Mouse (Mus musculus): ENCODE data around the gene Ubtd1. TPM values are rescaled to one million over a fixed set of nuclear protein-coding genes. Genes with fewer than 3 reads are reported as not detected.
"Not testable (repeated sequence)": the region's sequence is repeated elsewhere in the genome, so short reads cannot be mapped to it uniquely, and the experiment has no call there.

Ubtd1 gene
- polyA plus RNA-seq, 1 experiment from 2014 or later, result 3.3 TPM

DNA sequence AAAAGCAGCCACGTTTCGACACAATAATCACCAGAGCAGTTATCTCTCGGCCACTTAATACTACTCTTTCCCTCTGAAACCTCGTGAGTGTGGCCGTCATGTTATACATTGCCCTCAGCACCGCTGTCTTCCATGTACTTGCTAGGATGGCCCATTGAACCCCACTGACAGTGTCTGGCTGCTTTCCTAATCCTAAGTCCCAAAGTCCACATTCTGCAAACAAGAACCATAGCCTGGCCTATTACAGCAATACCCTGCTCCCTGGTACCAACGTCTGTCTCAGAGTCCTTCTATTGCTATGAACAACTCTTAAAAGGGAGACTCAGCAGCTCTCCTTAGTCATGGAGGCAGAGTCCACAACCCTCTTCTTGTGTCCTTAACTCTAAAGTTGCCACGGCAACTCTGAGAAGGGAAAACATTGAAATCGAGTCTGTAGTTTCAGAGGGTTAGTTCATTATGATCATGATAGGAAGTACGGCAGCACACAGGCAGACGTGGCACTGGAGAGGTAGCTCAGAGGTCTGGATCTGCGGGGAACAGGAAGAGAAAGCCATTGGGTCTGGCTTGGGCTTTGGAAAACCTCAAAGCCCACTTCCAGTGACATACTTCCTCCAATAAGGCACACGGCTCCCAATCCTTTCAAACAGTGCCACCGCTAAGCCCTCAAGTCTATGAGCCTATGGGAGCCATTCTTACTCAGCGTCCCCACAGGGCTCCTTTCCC lies 90.5 kb downstream of the Ubtd1 start:
- Histone ChIP-seq H3K4me3 (replicated peaks) (no peak overlapping the region), H3K4me2 (no peak overlapping the region), H3K36me3 (peaks cover 11% of the 10 kb centered on the region), H3K9ac (no peak overlapping the region), H3K27me3 (no peaks in the 10 kb centered on the region), H3K9me3 (replicated peaks) (no peaks in the 10 kb centered on the region), H3K4me1 (replicated peaks) (peaks cover 14% of the 10 kb centered on the region; the same call in 1 of the 2 replicates), H3K27ac (peak overlapping the region; percentile 79)
- peak; percentile 75 for ATAC-seq (ENCODE audit: low read depth)
- 54% methylated on average over 15 of the region's 15 CpGs for WGBS (ENCODE audit: insufficient replicate concordance)
- no peak for DNase-seq

DNA sequence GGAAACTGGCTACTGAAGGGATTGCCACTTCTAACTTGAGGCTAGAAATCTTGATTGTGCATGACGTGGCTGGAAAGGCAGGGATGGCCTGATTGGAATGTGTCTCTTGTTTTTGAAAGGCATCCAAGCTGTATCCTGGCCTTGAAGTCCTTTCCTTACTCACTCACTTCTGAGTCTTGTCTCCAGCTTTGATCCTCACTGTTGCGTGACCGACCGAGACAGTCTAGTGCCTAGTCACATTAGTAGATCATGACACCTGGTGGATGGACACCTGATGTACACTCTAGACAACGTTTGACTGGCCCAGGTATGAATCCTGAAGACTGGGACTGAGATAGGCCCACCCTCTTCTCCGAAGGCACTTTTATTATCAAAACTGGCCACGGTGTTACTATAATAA lies 91.2 kb downstream of the Ubtd1 start:
- peaks cover 14% of the 10 kb centered on the region; the same call in 1 of the 2 replicates for H3K4me1 ChIP-seq (replicated peaks)
- no peaks in the 10 kb centered on the region for H3K9me3 ChIP-seq (replicated peaks)
- 64% methylated on average over 7 of the region's 7 CpGs for WGBS (ENCODE audit: insufficient replicate concordance)
- no peak overlapping the region for H3K4me3 ChIP-seq (replicated peaks)
- ATAC-seq (ENCODE audit: low read depth), result no peak
- H3K27me3 ChIP-seq, result no peaks in the 10 kb centered on the region
- H3K27ac ChIP-seq, result peak overlapping the region; percentile 79
- H3K4me2 ChIP-seq, result no peak overlapping the region
- no peak overlapping the region for H3K9ac ChIP-seq
- peaks cover 11% of the 10 kb centered on the region for H3K36me3 ChIP-seq
- DNase-seq, result no peak

DNA sequence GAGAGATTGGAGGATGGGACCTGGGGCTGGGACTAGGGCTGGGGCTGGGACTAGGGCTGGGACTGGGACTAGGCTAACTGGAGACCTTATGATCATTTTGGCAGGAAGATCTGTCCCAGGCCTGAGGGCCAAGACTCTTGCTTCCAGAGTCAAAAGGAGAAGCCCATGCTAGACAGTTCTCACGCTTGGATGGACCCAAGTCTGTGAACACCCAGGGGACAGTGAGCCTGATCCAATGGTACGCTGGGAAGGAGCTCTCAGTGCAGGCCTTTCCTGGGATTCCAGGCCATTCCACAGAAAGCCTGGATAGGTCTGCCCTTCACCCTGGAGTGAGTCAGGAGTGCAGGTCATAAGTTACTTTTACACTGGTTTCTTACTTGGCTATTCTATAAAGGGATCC lies 93.5 kb downstream of the Ubtd1 start:
- no peak overlapping the region for H3K4me3 ChIP-seq (replicated peaks)
- no peak overlapping the region for H3K27ac ChIP-seq
- H3K4me1 ChIP-seq (replicated peaks), result peaks cover 24% of the 10 kb centered on the region
- H3K27me3 ChIP-seq, result no peaks in the 10 kb centered on the region
- ATAC-seq (ENCODE audit: low read depth) (no peak), DNase-seq (no peak)
- WGBS (ENCODE audit: insufficient replicate concordance), result 70% methylated on average over 2 of the region's 2 CpGs
- H3K36me3 ChIP-seq, result peaks cover 11% of the 10 kb centered on the region
- H3K9me3 ChIP-seq (replicated peaks), result no peaks in the 10 kb centered on the region
- no peak overlapping the region for H3K4me2 ChIP-seq
- no peak overlapping the region for H3K9ac ChIP-seq

DNA sequence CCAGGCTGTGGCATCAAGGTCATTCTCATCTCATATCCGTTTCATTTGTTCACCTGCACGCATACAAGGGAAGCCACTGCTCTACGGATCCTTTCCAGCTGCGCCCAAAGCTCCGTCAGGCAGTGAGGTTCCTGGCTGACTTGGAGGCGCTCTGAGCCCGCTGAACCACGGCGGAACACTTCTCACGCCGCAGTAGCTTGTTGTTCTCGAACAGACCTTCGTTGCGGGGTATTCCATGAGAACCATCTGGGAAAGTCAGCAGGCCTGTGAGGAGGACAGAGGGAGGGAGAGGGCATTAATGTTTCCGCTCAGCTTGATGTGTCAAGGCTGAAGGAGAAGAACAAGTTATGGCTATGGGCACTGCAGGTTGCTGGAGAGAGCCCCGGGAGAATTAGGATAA lies 94.4 kb downstream of the Ubtd1 start:
- DNase-seq, result no peak
- H3K27ac ChIP-seq, result no peak overlapping the region
- no peaks in the 10 kb centered on the region for H3K9me3 ChIP-seq (replicated peaks)
- 78% methylated on average over 16 of the region's 16 CpGs for WGBS (ENCODE audit: insufficient replicate concordance)
- 0 out of 2 replicates have a peak, but pooled peaks cover 5% of the 10 kb centered on the region for H3K36me3 ChIP-seq
- no peak for ATAC-seq (ENCODE audit: low read depth)
- H3K4me1 ChIP-seq (replicated peaks), result peaks cover 29% of the 10 kb centered on the region
- no peak overlapping the region for H3K9ac ChIP-seq
- no peak overlapping the region for H3K4me2 ChIP-seq
- H3K27me3 ChIP-seq, result no peaks in the 10 kb centered on the region
- H3K4me3 ChIP-seq (replicated peaks), result no peak overlapping the region

DNA sequence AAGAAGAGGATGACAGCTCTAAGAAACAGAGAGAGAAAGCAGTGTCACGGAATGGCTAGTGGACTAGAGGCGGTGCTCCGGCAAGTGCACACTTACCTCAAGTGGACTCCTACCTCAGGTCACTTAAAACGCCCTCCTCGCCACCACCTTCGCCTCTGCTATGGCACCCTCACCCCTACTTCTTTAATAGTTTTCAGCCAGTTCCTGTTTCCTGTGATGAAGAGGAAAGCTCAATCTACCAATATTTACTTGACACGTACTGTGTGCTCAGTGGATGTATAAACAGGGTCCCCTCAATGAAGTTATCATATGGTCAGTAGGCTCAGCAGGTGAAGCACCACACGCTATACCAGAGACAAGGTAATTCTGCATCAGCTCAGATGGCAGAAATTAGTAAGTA lies 97.0 kb downstream of the Ubtd1 start:
- Histone ChIP-seq H3K27ac (peak overlapping the region; percentile 21; the same call in 1 of the 2 replicates), H3K27me3 (no peaks in the 10 kb centered on the region), H3K9me3 (replicated peaks) (no peaks in the 10 kb centered on the region), H3K9ac (no peak overlapping the region), H3K4me1 (replicated peaks) (peaks cover 22% of the 10 kb centered on the region), H3K36me3 (0 out of 2 replicates have a peak, but pooled peaks cover 5% of the 10 kb centered on the region), H3K4me2 (no peak overlapping the region), H3K4me3 (replicated peaks) (no peak overlapping the region)
- no peak for ATAC-seq (ENCODE audit: low read depth)
- no peak for DNase-seq
- WGBS (ENCODE audit: insufficient replicate concordance), result 81% methylated on average over 8 of the region's 8 CpGs

DNA sequence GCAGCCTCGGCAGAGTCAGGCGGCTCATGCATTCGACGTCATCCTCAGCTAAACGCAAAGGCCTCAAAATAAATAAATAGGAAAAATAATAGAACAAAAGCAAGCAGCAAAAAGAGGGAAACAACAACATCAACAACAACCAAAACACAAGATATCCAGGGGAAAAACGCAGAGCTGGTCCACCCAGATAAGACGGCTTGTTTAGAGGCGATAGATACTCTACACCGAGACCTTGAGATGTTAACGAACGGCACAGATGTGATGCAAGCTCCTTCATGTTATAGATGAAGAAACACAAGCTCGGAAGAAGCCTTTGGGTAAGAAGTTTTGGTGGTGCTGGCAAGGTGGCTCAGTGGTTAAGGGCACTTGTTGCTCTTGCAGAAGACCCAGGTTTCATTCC lies 97.4 kb downstream of the Ubtd1 start:
- peak overlapping the region; percentile 47; the same call in 1 of the 2 replicates for H3K27ac ChIP-seq
- peak overlapping the region; percentile 8; the same call in 1 of the 2 replicates for H3K4me2 ChIP-seq
- ATAC-seq (ENCODE audit: low read depth) (peak; percentile 59; the same call in 1 of the 2 replicates), DNase-seq (peak; percentile 50)
- H3K4me3 ChIP-seq (replicated peaks), result no peak overlapping the region
- no peak overlapping the region for H3K9ac ChIP-seq
- 0 out of 2 replicates have a peak, but pooled peaks cover 5% of the 10 kb centered on the region for H3K36me3 ChIP-seq
- H3K9me3 ChIP-seq (replicated peaks), result no peaks in the 10 kb centered on the region
- WGBS (ENCODE audit: insufficient replicate concordance), result 68% methylated on average over 12 of the region's 12 CpGs
- peaks cover 22% of the 10 kb centered on the region for H3K4me1 ChIP-seq (replicated peaks)
- H3K27me3 ChIP-seq, result no peaks in the 10 kb centered on the region

DNA sequence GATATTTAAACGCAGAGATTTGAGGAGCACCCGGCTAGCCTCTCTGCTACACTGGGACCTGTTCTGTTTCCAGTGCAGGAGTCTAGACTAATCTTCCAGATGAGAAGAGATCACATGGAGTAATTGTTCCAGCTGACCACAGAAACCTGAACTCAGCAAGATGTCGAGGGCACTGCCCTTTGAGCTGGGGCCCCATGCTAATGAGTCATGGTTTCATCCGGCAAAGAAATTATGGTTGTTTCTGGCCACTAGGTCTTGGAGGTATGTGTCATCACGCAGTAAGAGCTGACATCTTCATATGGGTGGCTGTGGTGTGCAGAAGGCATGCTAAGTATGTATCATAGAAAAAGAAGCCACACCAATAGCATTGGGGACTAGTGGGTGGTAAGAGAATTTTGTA lies 98.4 kb downstream of the Ubtd1 start:
- Histone ChIP-seq H3K36me3 (0 out of 2 replicates have a peak, but pooled peaks cover 5% of the 10 kb centered on the region), H3K4me1 (replicated peaks) (peaks cover 22% of the 10 kb centered on the region), H3K4me2 (no peak overlapping the region), H3K27ac (no peak overlapping the region), H3K9me3 (replicated peaks) (no peaks in the 10 kb centered on the region), H3K9ac (no peak overlapping the region), H3K4me3 (replicated peaks) (no peak overlapping the region), H3K27me3 (no peaks in the 10 kb centered on the region)
- ATAC-seq (ENCODE audit: low read depth) (no peak), DNase-seq (no peak)
- 62% methylated on average over 5 of the region's 5 CpGs for WGBS (ENCODE audit: insufficient replicate concordance)

DNA sequence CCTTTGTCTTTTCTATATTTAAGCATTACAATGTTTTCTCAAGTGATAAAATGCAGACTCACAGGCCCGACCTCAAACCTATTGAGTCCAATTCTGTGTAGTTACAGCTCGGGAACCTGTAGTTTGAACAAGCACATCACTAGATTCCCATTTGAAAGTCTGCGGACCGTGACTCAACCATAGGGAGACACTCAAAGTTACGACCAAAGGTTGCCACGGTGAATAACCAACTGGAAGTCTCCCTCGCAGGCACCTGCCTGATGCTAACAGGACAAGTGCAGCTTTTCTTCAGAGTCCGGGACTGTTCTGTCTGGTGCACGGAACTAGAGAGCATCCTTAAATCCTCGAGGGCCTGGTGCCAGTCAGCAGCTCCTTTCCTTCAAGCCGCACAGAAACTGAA lies 98.9 kb downstream of the Ubtd1 start:
- Histone ChIP-seq H3K36me3 (0 out of 2 replicates have a peak, but pooled peaks cover 5% of the 10 kb centered on the region), H3K9ac (no peak overlapping the region), H3K4me1 (replicated peaks) (peaks cover 22% of the 10 kb centered on the region), H3K4me3 (replicated peaks) (no peak overlapping the region), H3K27ac (no peak overlapping the region), H3K4me2 (no peak overlapping the region), H3K9me3 (replicated peaks) (no peaks in the 10 kb centered on the region), H3K27me3 (no peaks in the 10 kb centered on the region)
- DNase-seq (no peak), ATAC-seq (ENCODE audit: low read depth) (no peak)
- 68% methylated on average over 11 of the region's 11 CpGs for WGBS (ENCODE audit: insufficient replicate concordance)

DNA sequence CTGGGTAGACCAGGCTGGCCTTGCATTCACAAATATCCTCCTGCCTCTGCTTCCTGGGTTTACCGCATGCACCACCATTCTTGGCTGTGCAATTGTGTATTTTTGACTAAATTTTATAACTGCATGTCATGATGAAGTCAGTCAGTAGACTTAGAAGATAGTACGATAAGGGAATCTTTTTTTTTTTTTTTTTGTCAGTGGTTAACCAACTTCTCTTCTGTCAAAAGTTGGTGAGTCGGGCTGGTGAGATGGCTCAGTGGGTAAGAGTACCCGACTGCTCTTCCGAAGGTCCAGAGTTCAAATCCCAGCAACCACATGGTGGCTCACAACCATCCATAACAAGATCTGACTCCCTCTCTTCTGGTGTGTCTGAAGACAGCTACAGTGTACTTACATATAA lies 100.0 kb downstream of the Ubtd1 start:
- not testable (repeated sequence) for ATAC-seq (ENCODE audit: low read depth); DNase-seq; H3K27me3 ChIP-seq; H3K4me2 ChIP-seq; H3K9ac ChIP-seq; H3K9me3 ChIP-seq (replicated peaks); H3K27ac ChIP-seq; H3K36me3 ChIP-seq; H3K4me3 ChIP-seq (replicated peaks)
- 77% methylated on average over 5 of the region's 5 CpGs for WGBS (ENCODE audit: insufficient replicate concordance)
- peaks cover 34% of the 10 kb centered on the region for H3K4me1 ChIP-seq (replicated peaks)

Other genes with a start within 250 kb of the Ubtd1 start
- gene Slit1, start 238.1 kb upstream of the Ubtd1 start, polyA plus RNA-seq (2015; fragmentation: Nextera tagmentation; extraction: Ambion mirVana), result 0.05 and 0.12 TPM in 2 replicates
- gene Arhgap19, start 179.7 kb upstream of the Ubtd1 start, polyA plus RNA-seq (2015; fragmentation: Nextera tagmentation; extraction: Ambion mirVana), result 25.0 and 33.6 TPM in 2 replicates
- gene Frat1, start 151.8 kb upstream of the Ubtd1 start, polyA plus RNA-seq (2015; fragmentation: Nextera tagmentation; extraction: Ambion mirVana), result 13.7 and 14.5 TPM in 2 replicates
- 4.6 and 6.0 TPM in 2 replicates for gene Frat2, start 133.6 kb upstream of the Ubtd1 start, polyA plus RNA-seq (2015; fragmentation: Nextera tagmentation; extraction: Ambion mirVana)
- 15.2 and 17.2 TPM in 2 replicates for gene Rrp12, start 85.6 kb upstream of the Ubtd1 start, polyA plus RNA-seq (2015; fragmentation: Nextera tagmentation; extraction: Ambion mirVana)
- gene Pgam1, start 69.8 kb upstream of the Ubtd1 start, polyA plus RNA-seq (2015; fragmentation: Nextera tagmentation; extraction: Ambion mirVana), result 230 and 238 TPM in 2 replicates
- 61.6 and 67.2 TPM in 2 replicates for gene Exosc1, start 48.3 kb upstream of the Ubtd1 start, polyA plus RNA-seq (2015; fragmentation: Nextera tagmentation; extraction: Ambion mirVana)
- gene Zdhhc16, start 48.3 kb upstream of the Ubtd1 start, polyA plus RNA-seq (2015; fragmentation: Nextera tagmentation; extraction: Ambion mirVana), result 43.1 and 44.1 TPM in 2 replicates
- 10.4 and 13.5 TPM in 2 replicates for gene Mms19, start 606 bp upstream of the Ubtd1 start, polyA plus RNA-seq (2015; fragmentation: Nextera tagmentation; extraction: Ambion mirVana)
- 0.15 and 0.16 TPM in 2 replicates for gene Ankrd2, start 54.2 kb downstream of the Ubtd1 start, polyA plus RNA-seq (2015; fragmentation: Nextera tagmentation; extraction: Ambion mirVana)
- gene Hoga1, start 63.8 kb downstream of the Ubtd1 start, polyA plus RNA-seq (2015; fragmentation: Nextera tagmentation; extraction: Ambion mirVana), result 21.6 and 21.9 TPM in 2 replicates
- 0.15 TPM in 1 of 2 replicates, not detected in the other for gene 4933411K16Rik, start 70.5 kb downstream of the Ubtd1 start, polyA plus RNA-seq (2015; fragmentation: Nextera tagmentation; extraction: Ambion mirVana)
- 2.6 and 2.8 TPM in 2 replicates for gene Morn4, start 104.6 kb downstream of the Ubtd1 start, polyA plus RNA-seq (2015; fragmentation: Nextera tagmentation; extraction: Ambion mirVana)
- gene Pi4k2a, start 108.7 kb downstream of the Ubtd1 start, polyA plus RNA-seq (2015; fragmentation: Nextera tagmentation; extraction: Ambion mirVana), result 9.7 and 9.9 TPM in 2 replicates
- gene Avpi1, start 147.3 kb downstream of the Ubtd1 start, polyA plus RNA-seq (2015; fragmentation: Nextera tagmentation; extraction: Ambion mirVana), result 15.6 and 15.8 TPM in 2 replicates
- 1.6 TPM in 2 replicates for gene Marveld1, start 165.6 kb downstream of the Ubtd1 start, polyA plus RNA-seq (2015; fragmentation: Nextera tagmentation; extraction: Ambion mirVana)
- 8.2 and 8.4 TPM in 2 replicates for gene Zfyve27, start 182.2 kb downstream of the Ubtd1 start, polyA plus RNA-seq (2015; fragmentation: Nextera tagmentation; extraction: Ambion mirVana)
- 0.21 and 0.98 TPM in 2 replicates for gene Sfrp5, start 220.5 kb downstream of the Ubtd1 start, polyA plus RNA-seq (2015; fragmentation: Nextera tagmentation; extraction: Ambion mirVana)